Mouse (Mus musculus): Measurements from ENCODE around the gene Sympk.

DNA sequence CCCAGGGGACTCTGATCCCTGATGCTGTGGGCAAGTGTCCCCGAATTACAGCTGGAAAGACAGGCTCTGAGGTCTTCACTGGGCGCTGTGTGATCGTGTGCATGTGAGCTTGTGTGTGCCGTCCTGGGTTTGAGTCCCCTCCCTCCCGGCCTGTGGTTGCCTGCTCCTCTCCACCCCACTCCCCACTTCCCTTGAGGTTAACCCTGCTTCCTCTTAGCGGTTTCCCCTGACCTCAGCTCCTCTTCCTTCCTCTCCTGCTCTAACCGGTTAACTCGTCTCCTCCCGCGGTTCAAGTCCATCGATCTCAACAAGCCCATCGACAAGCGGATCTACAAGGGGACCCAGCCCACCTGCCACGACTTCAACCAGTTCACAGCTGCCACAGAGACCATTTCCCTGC, 53.6 kb downstream of the Sympk start:
- no peak for TF ChIP-seq POLR2A (IDR thresholded peaks at IDR 0.05; ENCODE audit: extremely low read depth, insufficient read depth, low read length)
- TF ChIP-seq CTCF (IDR thresholded peaks at IDR 0.05; ENCODE audit: extremely low read depth, insufficient read depth, low read length): no peak
